Mouse (Mus musculus) cerebellum, postnatal 36 days (tissue): ENCODE measurements around the gene Il1rapl2.
"Not testable (repeated sequence)": the region's sequence is repeated elsewhere in the genome, so short reads cannot be mapped to it uniquely, and the experiment has no call there.

Experiments
- DNase-seq, 2 experiments: peaks; one replicate each; pipeline ENCODE4 v3.0.0; 2021 to 2022; ENCODE audit warnings: mixed read lengths in 2 of 2

The Il1rapl2 gene

GRCm38 (mm10) chrX:138234626-138235025 lies 664.2 kb downstream of the Il1rapl2 start:
- no peak for DNase-seq

- DNase-seq = not testable (repeated sequence)
Measured at GRCm38 (mm10) chrX:138348736-138349135, 778.3 kb downstream of the Il1rapl2 start.

- DNase-seq = no peak
Measured at GRCm38 (mm10) chrX:138433794-138434193, 863.4 kb downstream of the Il1rapl2 start.

- DNase-seq = no peak
Measured at GRCm38 (mm10) chrX:138437939-138438338, 867.5 kb downstream of the Il1rapl2 start.

GRCm38 (mm10) chrX:138449856-138450255 lies 879.4 kb downstream of the Il1rapl2 start:
- DNase-seq = no peak

- DNase-seq = no peak
Measured at GRCm38 (mm10) chrX:138478488-138478887, 908.1 kb downstream of the Il1rapl2 start.

GRCm38 (mm10) chrX:138500510-138500909 lies 930.1 kb downstream of the Il1rapl2 start:
- no peak for DNase-seq

- DNase-seq = no peak
Measured at GRCm38 (mm10) chrX:138505049-138505448, 934.6 kb downstream of the Il1rapl2 start.

- DNase-seq = no peak
Measured at GRCm38 (mm10) chrX:138620106-138620505, 1049.7 kb downstream of the Il1rapl2 start.

GRCm38 (mm10) chrX:138625311-138625710 lies 1054.9 kb downstream of the Il1rapl2 start:
- no peak for DNase-seq

- DNase-seq = no peak
Measured at GRCm38 (mm10) chrX:138722372-138722771, 1152.0 kb downstream of the Il1rapl2 start.

GRCm38 (mm10) chrX:138800958-138801357 lies 1230.5 kb downstream of the Il1rapl2 start:
- no peak for DNase-seq

- DNase-seq = no peak
Measured at GRCm38 (mm10) chrX:138831876-138832275, 1261.5 kb downstream of the Il1rapl2 start.

- DNase-seq = no peak
Measured at GRCm38 (mm10) chrX:138833894-138834293, 1263.5 kb downstream of the Il1rapl2 start.

- DNase-seq = no peak
Measured at GRCm38 (mm10) chrX:138838381-138838780, 1268.0 kb downstream of the Il1rapl2 start.
